Mouse (Mus musculus): ENCODE measurements at regions not wholly inside any gene's neighbourhood (a gene's known extent, or its start where the extent isn't known, plus 50 kb on each side); places are given as distances from the start of the nearest gene placed in this dataset.

DNA sequence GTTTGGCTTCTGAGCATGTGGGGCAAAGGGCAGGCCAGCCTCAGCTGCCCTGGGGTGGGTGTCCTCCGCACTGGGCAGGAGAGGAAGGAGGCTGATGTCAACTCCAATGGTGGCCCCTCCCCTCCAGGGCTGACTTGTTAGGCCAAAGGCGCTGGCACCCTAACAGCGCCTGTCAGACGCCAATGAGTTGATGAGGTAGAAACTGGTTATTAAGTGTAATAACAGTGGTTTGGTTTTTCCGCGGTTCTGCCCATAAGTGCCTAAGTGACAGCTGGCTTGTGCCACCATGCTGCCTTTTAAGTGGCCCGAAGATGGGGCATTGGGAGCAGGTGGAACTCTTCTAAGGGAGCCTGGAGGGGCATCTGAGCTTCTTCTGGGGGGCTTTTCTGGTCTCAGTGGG, 74.5 kb upstream of the 4931429L15Rik start:
- TF ChIP-seq CTCF (IDR thresholded peaks at IDR 0.05) (no peak), EP300 (IDR thresholded peaks at IDR 0.05; ENCODE audit: insufficient read depth, low read depth, low read length) (no peak), POLR2A (IDR thresholded peaks at IDR 0.05; ENCODE audit: insufficient read depth, low read depth, low read length) (no peak)
